Mouse (Mus musculus) urinary bladder, adult 18-20 months (tissue): ENCODE results near the gene Slc12a9.

Experiments used
- DNase-seq, 2 experiments: peaks; one replicate each; pipeline ENCODE4 v3.0.0; 2022; ENCODE audit warnings: low spot score in 2 of 2, mixed read lengths in 2 of 2

Slc12a9 gene

DNA sequence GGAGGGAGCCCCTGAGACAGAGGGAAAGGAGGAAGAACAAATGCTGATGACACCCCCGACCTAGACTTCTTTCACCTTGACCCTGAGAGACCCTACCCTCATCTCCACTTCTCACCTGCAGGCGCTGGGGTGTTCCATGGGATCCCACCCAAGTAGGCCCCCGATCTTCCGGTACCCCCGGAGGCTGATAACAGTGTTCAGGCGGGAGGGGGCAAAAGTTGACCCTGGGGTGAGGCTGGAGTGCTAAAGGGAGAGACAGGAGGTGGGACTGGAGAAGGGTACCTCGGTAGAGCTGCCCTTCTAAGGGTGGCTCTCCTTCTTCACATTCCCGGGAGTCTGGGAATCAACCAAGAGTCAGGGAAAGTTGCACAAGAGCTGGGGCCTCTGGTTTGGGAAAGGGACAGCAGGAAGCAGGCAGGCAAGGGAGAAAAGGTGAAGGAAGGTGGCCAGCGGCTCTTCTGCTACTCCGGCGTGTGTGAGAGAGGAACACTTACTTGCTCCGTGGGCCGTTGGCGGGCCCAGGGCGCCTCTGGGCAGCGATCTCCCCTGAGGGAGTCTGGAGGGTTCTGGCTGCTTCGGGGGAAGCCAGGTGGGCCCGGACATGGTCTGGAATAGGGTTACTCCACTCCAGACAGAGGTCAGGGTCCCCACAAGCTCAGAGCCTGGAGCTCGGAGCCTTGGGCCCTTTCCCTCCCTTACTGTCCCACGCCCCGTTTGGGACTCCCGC is 19.8 kb downstream of the Slc12a9 start:
- DNase-seq: no peak

- no peak for DNase-seq
Observed at GRCm38 (mm10) chr5:137308356-137308755, 25.0 kb downstream of the Slc12a9 start.

DNA sequence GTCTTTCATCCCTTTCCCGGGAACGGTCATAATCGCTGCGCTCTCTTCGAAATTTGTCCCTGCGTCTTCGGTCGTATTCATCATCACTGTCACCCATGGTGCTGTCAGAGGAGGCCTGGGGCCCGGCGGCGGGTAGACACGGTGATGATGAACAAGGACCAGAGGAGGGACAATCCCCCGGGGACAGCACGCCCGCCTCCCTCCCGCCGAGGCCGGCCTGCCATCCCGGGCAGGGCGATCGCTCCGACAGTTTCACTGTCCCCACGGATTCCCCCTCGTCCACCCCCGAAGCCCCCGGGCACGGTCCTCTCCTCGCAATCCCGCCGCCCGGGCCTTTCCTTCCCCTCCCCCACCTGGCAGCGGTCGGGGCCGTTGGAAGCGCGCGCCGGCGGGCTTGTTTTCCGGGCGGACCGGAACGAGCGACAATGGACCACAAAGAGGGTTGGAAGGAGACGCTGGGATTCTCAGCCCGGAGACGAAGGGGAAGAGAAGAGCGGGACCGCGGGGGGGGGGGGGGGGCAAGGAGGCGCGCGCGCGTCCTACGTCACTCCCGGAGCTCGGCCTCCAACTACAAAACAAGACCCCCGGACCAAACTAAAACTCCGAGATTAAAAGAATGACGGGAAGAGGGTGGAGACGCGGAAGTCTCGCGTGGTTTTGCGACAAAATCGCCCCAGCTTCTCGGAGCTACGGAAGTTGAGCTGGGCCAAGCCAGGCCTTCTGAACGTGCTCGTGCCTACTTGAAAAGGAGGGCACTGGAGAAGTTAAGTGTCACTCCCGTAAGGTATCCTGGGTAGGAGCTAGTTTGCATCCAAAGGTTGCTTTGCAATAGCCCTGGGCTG is 26.1 kb downstream of the Slc12a9 start, which contains the start of gene Srrt:
Gene Srrt (minus strand): TSS at position 604 of the 842 bp plus-strand sequence.
- DNase-seq: peak; percentile 77 to 85

GRCm38 (mm10) chr5:137306439-137307005 is 26.9 kb downstream of the Slc12a9 start:
- no peak for DNase-seq

- DNase-seq: no peak
Observed at GRCm38 (mm10) chr5:137305822-137306221, 27.6 kb downstream of the Slc12a9 start.

DNA sequence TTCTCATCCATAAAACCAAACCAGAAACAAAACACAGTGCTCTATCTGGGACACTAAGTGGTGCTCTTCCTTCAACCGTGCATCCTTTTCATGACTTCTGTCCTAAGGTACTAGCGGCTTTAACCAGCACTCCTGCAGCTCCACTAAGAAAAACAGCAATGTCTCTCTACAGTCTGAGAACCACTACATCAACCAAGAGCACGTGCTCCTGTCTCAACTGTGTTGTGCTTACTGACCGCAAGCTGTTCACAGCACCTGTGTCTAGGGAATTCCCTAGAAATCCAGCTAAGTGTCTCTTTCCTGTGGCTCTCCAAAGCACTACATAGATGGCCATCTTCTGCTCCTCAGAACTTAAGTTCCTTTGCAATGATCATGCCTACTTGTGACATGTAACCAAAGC is 28.6 kb downstream of the Slc12a9 start:
- no peak for DNase-seq

GRCm38 (mm10) chr5:137304165-137304564 is 29.2 kb downstream of the Slc12a9 start:
- DNase-seq: no peak

DNA sequence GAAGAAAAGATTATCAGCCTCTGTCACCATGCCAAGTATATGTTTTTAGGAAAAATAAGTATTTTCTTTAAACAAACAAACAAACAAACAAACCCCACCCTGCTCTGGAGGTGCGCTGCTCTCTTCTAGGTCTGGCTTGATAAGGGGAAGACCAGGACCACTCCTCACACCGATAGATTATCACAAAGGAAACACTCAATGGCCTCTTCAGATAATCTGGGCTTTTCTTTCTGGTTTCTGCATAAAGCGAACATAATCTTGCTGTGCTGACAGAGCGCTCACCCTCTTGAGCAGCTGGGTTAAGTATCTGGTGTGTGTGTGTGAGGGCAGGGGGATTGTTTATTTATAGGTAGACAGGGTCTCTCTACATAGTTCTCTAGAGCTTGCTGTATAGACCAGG is 29.8 kb downstream of the Slc12a9 start:
- DNase-seq: no peak

DNA sequence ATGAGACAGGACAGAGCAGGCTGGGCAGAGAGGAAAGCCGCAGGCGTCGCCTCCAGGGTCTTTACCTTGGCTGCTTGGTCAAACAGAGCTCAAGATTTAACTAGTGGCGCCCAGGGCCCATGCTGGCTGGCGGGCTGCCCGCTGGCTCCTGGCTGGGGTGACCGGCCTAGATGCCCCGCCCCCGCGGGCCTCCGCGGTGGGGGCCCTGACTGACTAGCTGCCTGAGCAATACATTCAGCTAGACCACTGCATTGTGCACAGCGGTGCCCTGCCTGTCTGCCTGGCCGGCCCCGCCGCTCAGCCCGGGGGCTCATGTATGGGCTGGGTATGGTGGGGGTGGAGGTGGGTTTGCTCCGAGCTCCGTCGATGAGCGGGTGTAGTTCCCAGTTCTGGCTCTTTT is 32.1 kb downstream of the Slc12a9 start:
- DNase-seq: no peak

DNA sequence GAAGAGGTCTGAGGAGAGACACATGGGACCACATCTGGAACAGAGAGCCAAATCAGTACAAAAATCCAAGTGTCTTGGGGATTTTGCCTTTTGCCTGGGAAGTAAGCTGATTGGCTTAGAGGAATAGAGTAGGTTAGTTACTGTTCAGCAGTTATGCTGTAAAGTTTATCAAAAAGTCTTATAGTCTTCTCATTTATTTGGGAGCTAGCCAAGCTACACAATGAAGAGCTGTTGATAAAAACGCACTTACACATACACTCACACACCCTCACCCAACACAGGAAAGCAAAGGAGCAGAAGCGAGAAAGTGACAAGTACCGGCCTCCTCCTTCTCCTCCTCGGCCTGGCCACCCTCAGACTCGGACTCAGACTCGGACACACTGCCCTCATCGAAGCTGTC is 34.2 kb downstream of the Slc12a9 start:
- DNase-seq: no peak

DNA sequence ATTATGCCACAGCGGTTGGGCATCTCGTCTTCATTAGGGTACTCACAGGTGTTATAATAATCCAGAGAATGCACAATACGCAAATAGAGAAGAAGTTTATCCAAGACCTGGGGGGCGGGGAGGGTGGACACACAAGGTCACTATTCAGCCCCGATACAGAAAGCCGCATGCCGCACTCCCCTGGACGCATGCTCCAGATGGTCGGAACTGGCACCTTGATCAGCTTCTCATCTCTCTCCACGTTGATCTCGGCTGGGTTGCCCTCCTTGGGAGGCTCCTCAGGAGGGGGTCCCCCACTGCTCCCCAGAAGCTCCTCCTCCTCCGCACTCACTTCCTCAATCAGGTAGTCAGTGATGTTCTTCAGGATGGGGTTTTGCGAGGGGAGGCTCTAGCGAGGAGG is 36.3 kb downstream of the Slc12a9 start:
- DNase-seq: no peak

- no peak for DNase-seq
Observed at GRCm38 (mm10) chr5:137295712-137296111, 37.7 kb downstream of the Slc12a9 start.

GRCm38 (mm10) chr5:137295296-137295695 is 38.1 kb downstream of the Slc12a9 start:
- no peak for DNase-seq

DNA sequence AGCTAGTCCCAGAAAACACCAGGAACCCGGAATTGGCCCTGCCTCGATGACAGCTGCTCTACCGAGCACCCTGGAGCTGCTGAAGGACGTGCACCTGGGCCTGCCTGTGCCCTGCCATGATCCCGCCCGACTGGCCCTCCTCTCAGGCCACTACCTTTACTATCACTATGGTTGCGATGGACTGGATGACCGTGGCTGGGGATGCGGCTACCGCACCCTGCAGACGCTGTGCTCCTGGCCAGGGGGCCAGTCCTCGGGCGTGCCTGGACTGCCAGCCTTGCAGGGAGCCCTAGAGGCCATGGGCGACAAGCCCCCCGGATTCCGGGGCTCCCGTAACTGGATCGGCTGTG is 38.7 kb downstream of the Slc12a9 start:
- DNase-seq: no peak

- DNase-seq: peak; percentile 84 to 93
Observed at GRCm38 (mm10) chr5:137293839-137294743, 39.3 kb downstream of the Slc12a9 start, which contains the start of gene Ufsp1. Ufsp1 (plus strand) TSS chr5:137294629.

DNA sequence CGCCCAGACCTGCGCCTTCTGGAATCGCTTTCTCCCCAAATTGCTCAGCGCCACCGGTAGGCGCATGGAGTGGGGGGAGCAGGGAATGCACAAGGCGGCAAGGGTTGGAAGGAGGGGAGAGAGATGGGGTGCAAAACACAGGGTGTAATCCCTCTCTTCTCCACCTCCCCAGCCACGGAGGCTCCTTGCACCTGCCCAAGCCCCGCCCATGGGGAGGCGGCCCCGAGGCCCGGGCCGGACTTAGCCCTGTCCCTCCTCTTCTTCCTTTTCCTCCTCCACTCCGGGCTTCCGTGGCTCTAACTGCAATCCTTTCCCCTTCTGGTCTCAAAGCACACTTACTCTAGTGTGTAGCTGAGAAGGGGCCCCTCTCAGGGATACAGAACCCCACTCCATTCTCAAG is 40.1 kb downstream of the Slc12a9 start:
- DNase-seq: peak; percentile 77 to 83

- DNase-seq: no peak
Observed at GRCm38 (mm10) chr5:137291381-137291926, 41.9 kb downstream of the Slc12a9 start.

DNA sequence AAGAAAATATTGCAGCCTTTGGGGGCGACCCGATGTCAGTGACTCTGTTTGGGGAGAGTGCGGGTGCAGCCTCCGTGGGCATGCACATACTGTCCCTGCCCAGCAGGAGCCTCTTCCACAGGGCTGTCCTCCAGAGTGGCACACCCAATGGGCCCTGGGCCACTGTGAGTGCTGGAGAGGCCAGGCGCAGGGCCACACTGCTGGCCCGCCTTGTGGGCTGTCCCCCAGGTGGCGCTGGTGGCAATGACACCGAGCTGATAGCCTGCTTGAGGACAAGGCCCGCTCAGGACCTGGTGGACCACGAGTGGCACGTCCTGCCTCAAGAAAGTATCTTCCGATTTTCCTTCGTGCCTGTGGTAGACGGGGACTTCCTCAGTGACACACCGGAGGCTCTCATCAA is 42.7 kb downstream of the Slc12a9 start:
- no peak for DNase-seq

GRCm38 (mm10) chr5:137289591-137290365 is 43.6 kb downstream of the Slc12a9 start:
- no peak for DNase-seq

GRCm38 (mm10) chr5:137288999-137289470 is 44.4 kb downstream of the Slc12a9 start:
- DNase-seq: no peak
